Mouse (Mus musculus) stomach, postnatal 0 days (tissue): Measurements from ENCODE around the gene Myo18b. TPM values are rescaled to one million over a fixed set of nuclear protein-coding genes. Genes with fewer than 3 reads are reported as not detected.

Experiments
- ATAC-seq: fragments of 200-750 bp; cut with Nextera tagmentation; 2 replicates; pipeline ENCODE4 v1.8.0; 2017; ENCODE audit not compliant: low FRiP score, low TSS enrichment
- DNase-seq: peaks from one replicate; pipeline ENCODE4 v3.0.0-alpha.2; 2016; ENCODE audit warnings: low spot score
- H3K27ac ChIP-seq: fragments of 300-500 bp; sonication (generic); replicated peaks from 2 replicates; pipeline ENCODE4 v1.5.1; 2014; ENCODE audit warnings: mild to moderate bottlenecking, control low read depth
- H3K27me3 ChIP-seq: fragments of 300-500 bp; sonication (generic); 2 replicates; pipeline ENCODE4 v1.6.1; 2014; ENCODE audit warnings: low read length; ENCODE audit not compliant: control insufficient read depth, insufficient read depth
- H3K36me3 ChIP-seq: fragments of 300-500 bp; sonication (generic); 2 replicates; pipeline ENCODE4 v1.6.1; 2014; ENCODE audit warnings: low read length, mixed read lengths; ENCODE audit not compliant: control insufficient read depth, insufficient read depth
- H3K4me1 ChIP-seq: fragments of 300-500 bp; sonication (generic); replicated peaks from 2 replicates; pipeline ENCODE4 v1.6.1; 2014; ENCODE audit warnings: antibody characterized with exemption; ENCODE audit not compliant: control insufficient read depth, insufficient read depth
- H3K4me2 ChIP-seq: fragments of 300-500 bp; sonication (generic); replicated peaks from 2 replicates; pipeline ENCODE4 v1.6.1; 2014; ENCODE audit warnings: low read depth, mild to moderate bottlenecking, control low read depth, moderate library complexity
- H3K4me3 ChIP-seq: fragments of 300-500 bp; sonication (generic); 2 replicates; pipeline ENCODE4 v1.5.1; 2014; ENCODE audit warnings: low read depth, low read length, control low read depth
- H3K9ac ChIP-seq: fragments of 300-500 bp; sonication (generic); 2 replicates; pipeline ENCODE4 v1.6.1; 2014; ENCODE audit warnings: mild to moderate bottlenecking, low read length, control low read depth, mixed read lengths
- H3K9me3 ChIP-seq: fragments of 300-500 bp; sonication (generic); 2 replicates; pipeline ENCODE4 v1.6.1; 2016; ENCODE audit warnings: low read length; ENCODE audit not compliant: control insufficient read depth
- CTCF ChIP-seq: IDR thresholded peaks from 2 replicates; pipeline ENCODE4 v1.5.1; 2016; ENCODE audit warnings: antibody characterized with exemption, low read depth, mild to moderate bottlenecking, moderate library complexity
- EP300 ChIP-seq: optimal IDR thresholded peaks from 2 replicates; pipeline ENCODE3; 2016; ENCODE audit warnings: antibody characterized with exemption
- WGBS: fragments of 180-500 bp; shearing (Covaris S2); extraction: QIAGEN DNeasy Blood & Tissue Kit; methylation state at CpG from one replicate; pipeline ENCODE4 v1.1.7; 2014; 5-methylcytosine and 5-hydroxymethylcytosine counted together
- polyA plus RNA-seq: library from polyadenylated mRNA; unstranded; fragments of >200 nt; fragmentation: Nextera tagmentation; extraction: Ambion mirVana; gene quantifications from 2 replicates; pipeline ENCODE4 v1.2.1, GENCODE M21; 2015

Gene Myo18b
- polyA plus RNA-seq, 1 experiment from 2014 or later: 0.17 TPM

- no peaks in the 10 kb centered on the region for H3K36me3 ChIP-seq
- DNase-seq (no peak), ATAC-seq (no peak)
- H3K4me3 ChIP-seq: no peak overlapping the region
- WGBS: 47% methylated on average over 4 of the region's 4 CpGs
- TF ChIP-seq CTCF (no peak), EP300 (no peak)
- no peaks in the 10 kb centered on the region for H3K27me3 ChIP-seq
- no peak overlapping the region for H3K9ac ChIP-seq
- H3K27ac ChIP-seq: no peak overlapping the region
- H3K4me1 ChIP-seq: no peaks in the 10 kb centered on the region
- H3K9me3 ChIP-seq: no peaks in the 10 kb centered on the region
- H3K4me2 ChIP-seq: no peak overlapping the region
Observed at GRCm38 (mm10) chr5:112773429-112773828, 122.7 kb downstream of the Myo18b start.

DNA sequence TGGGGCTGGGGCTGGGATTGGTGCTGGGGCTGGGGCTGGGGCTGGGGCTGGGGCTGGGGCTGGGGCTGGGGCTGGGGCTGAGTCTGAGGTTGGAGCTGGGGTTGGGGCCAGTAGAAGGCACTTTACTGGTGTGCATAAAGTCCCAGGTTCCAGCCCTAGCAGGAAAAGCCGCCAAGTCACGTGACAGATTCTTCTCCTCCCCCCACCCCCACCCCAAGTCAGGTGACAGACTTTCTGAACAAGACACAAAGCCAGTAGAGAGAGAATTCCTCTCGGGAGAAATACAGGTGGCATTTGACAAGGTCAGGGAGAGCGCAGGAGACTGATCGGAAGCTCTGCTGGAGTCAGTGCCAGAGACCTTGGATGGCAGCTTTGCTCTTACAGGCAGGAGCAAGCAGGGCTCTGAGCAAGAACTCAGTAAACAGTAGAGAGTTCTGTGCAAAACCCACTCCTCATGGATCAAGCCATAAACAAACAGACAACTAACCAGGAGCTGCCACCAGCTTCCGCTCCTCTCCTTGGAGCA lies 124.7 kb downstream of the Myo18b start:
- 44% methylated on average over 6 of the region's 6 CpGs for WGBS
- Histone ChIP-seq H3K4me3 (no peak overlapping the region), H3K4me2 (no peak overlapping the region), H3K9ac (no peak overlapping the region), H3K27me3 (no peaks in the 10 kb centered on the region), H3K27ac (no peak overlapping the region), H3K9me3 (no peaks in the 10 kb centered on the region), H3K36me3 (no peaks in the 10 kb centered on the region), H3K4me1 (no peaks in the 10 kb centered on the region)
- DNase-seq (no peak), ATAC-seq (no peak)
- no peak for TF ChIP-seq CTCF
- TF ChIP-seq EP300: no peak

- Histone ChIP-seq H3K4me2 (no peak overlapping the region), H3K36me3 (no peaks in the 10 kb centered on the region), H3K9me3 (no peaks in the 10 kb centered on the region), H3K27ac (no peak overlapping the region), H3K27me3 (no peaks in the 10 kb centered on the region), H3K4me1 (no peaks in the 10 kb centered on the region), H3K4me3 (no peak overlapping the region), H3K9ac (no peak overlapping the region)
- WGBS: 17% methylated on average over 4 of the region's 4 CpGs
- ATAC-seq (no peak), DNase-seq (peak; percentile 28)
- no peak for TF ChIP-seq EP300
- TF ChIP-seq CTCF: no peak
Observed at GRCm38 (mm10) chr5:112769721-112770119, 126.4 kb downstream of the Myo18b start.

DNA sequence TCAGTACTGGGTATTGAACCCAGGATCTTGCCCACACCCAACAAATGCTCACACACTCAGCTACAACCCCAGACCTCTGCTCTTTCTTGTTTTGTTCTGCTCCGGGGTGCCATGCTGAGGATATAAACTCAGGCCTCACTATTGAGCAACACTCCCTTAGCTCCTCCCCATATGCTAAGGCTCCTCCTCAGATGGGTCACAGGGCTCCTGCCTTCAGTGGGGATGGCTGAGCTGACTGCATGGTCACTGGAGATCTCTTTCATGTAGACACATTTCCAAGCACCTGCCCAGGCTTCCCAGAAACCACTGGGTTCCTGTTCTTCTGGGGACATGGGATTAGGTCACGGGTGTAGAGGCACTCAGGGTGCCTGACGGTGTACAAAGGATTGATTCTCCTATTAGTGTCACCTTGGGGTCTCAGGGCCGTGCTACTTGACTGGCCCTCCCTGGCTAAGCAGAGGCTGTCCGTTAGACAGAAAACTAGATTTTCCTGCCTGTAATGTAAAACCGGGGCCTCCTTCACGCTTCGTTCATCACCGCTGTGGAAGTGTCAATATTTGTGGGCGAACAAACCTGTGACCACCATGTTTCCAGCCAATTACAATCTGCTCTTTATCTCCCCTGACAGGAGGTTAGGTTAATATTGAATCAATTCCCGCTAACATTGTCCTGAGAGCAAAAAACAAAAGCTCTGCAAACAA lies 127.0 kb downstream of the Myo18b start:
- no peak overlapping the region for H3K4me3 ChIP-seq
- WGBS: 26% methylated on average over 11 of the region's 11 CpGs

DNA sequence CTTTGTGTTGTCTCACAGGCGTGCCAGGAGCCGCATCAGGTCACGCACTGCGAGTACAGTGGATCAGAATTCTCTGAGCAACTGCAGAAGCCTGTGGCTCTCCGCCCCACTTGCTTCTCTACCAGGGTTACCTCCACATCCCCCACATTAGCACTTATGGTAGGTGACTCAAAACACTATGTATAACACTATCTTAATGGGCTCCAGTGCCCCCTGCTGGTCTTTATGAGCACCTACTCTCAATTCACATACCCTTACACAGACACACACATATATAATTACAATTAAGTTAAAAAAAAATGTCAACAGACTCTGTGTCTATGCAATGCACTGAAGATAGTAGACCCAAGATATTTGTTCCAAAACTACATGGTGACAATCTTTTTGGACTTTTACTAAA lies 127.6 kb downstream of the Myo18b start:
- Histone ChIP-seq H3K4me1 (no peaks in the 10 kb centered on the region), H3K9me3 (no peaks in the 10 kb centered on the region), H3K36me3 (no peaks in the 10 kb centered on the region), H3K4me3 (no peak overlapping the region), H3K9ac (no peak overlapping the region), H3K27me3 (no peaks in the 10 kb centered on the region), H3K27ac (no peak overlapping the region), H3K4me2 (no peak overlapping the region)
- DNase-seq: no peak
- whole genome bisulfite sequencing: 93% methylated on average over 5 of the region's 5 CpGs
- no peak for ATAC-seq
- TF ChIP-seq CTCF (no peak), EP300 (no peak)

More for the DNA sequence above, 127.0 kb downstream of the Myo18b start:
- Histone ChIP-seq H3K4me2 (no peak overlapping the region), H3K27me3 (no peaks in the 10 kb centered on the region), H3K36me3 (no peaks in the 10 kb centered on the region), H3K9ac (no peak overlapping the region), H3K27ac (no peak overlapping the region), H3K4me1 (no peaks in the 10 kb centered on the region), H3K9me3 (no peaks in the 10 kb centered on the region)
- ATAC-seq: no peak
- TF ChIP-seq CTCF (no peak), EP300 (no peak)
- peak; percentile 21 for DNase-seq

DNA sequence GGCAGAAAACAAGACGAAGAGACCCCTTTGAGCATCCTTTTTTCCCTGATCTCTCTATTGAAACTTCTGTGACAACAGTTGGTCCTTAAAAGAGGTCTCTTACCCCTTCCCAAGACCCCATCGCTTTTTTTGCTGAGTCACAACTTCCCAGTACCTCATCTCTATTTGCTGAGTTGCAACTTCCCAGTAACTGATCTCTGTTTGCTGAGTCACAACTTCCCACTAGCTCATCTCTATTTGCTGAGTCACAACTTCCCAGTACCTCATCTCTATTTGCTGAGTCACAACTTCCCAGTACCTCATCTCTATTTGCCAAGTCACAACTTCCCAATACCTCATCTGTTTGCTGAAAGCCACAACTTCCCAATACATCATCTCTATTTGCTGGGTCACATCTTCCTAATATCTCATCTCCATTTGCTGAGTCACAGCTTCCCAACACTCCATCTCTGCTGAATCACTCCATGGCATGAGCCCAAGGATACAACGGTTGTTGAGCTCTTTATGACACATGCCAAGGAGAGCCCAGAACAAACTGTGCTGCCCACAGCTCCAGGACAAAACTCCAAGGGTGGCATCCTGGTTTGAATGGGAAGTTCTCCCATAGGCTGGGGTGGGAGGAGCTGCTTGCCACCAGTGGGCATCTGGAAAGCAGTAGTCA lies 134.6 kb downstream of the Myo18b start:
- no peak for DNase-seq
- 69% methylated on average over 3 of the region's 3 CpGs for WGBS
- H3K27ac ChIP-seq: no peak overlapping the region

More for the DNA sequence above, 134.6 kb downstream of the Myo18b start:
- Histone ChIP-seq H3K4me1 (no peaks in the 10 kb centered on the region), H3K9ac (no peak overlapping the region), H3K27me3 (no peaks in the 10 kb centered on the region), H3K9me3 (no peaks in the 10 kb centered on the region), H3K4me2 (no peak overlapping the region), H3K4me3 (no peak overlapping the region), H3K36me3 (no peaks in the 10 kb centered on the region)
- TF ChIP-seq CTCF: no peak
- no peak for TF ChIP-seq EP300
- ATAC-seq: no peak
